Mouse (Mus musculus): ENCODE data around the gene Gm15107. TPM values are rescaled to one million over a fixed set of nuclear protein-coding genes. Genes with fewer than 3 reads are reported as not detected.
"Not testable (repeated sequence)": the region's sequence is repeated elsewhere in the genome, so short reads cannot be mapped to it uniquely, and the experiment has no call there.

Gene Gm15107
- polyA plus RNA-seq (2014; fragmentation: Nextera tagmentation; extraction: Ambion mirVana) = not detected in 2 replicates

- not testable (repeated sequence) for H3K4me3 ChIP-seq (ENCODE audit: low read depth, low read length); H3K36me3 ChIP-seq (ENCODE audit: control insufficient read depth, insufficient read depth, low read length); H3K9me3 ChIP-seq (ENCODE audit: control insufficient read depth, low read length); H3K27me3 ChIP-seq (ENCODE audit: control insufficient read depth, insufficient read depth, low read length); H3K27ac ChIP-seq (ENCODE audit: low read depth, low read length); H3K4me1 ChIP-seq (ENCODE audit: control insufficient read depth, insufficient read depth, low read length); H3K4me2 ChIP-seq (ENCODE audit: low read depth, low read length); ATAC-seq (ENCODE audit: low read depth); H3K9ac ChIP-seq (replicated peaks; ENCODE audit: low read depth, low read length)
- 92% methylated on average over 1 of the region's 6 CpGs for WGBS
Measured at GRCm38 (mm10) chrX:148180424-148180823, at the start of gene Gm15107. Gene Gm15107, plus strand, starts transcription at chrX:148180724.

Other genes with a start within 250 kb of the Gm15107 start
- gene Gm15080, start 187.7 kb upstream of the Gm15107 start, polyA plus RNA-seq (2014; fragmentation: Nextera tagmentation; extraction: Ambion mirVana) = not detected in 2 replicates

Data from neural tube, embryonic 14.5 days (tissue).